Mouse (Mus musculus): ENCODE results near the gene Slc23a4.

Slc23a4 gene

GRCm38 (mm10) chr6:34951956-34952667 lies 36.1 kb downstream of the Slc23a4 start:
- no peak overlapping the region for H3K4me3 ChIP-seq (replicated peaks; ENCODE audit: low read length)
- peaks cover 63% of the 10 kb centered on the region for H3K27me3 ChIP-seq (ENCODE audit: insufficient read depth, low read length)
- TF ChIP-seq NANOG (IDR thresholded peaks at IDR 0.05; ENCODE audit: borderline replicate concordance, low read length) (no peak), POU5F1 (IDR thresholded peaks at IDR 0.05; ENCODE audit: borderline replicate concordance, low read length) (no peak), CTCF (conservative IDR thresholded peaks at IDR 0.05; ENCODE audit: low read length) (no peak)
- no peaks in the 10 kb centered on the region for H3K36me3 ChIP-seq (ENCODE audit: insufficient read depth, low read length)
- H3K4me1 ChIP-seq (replicated peaks; ENCODE audit: low read depth, low read length) = peaks cover 31% of the 10 kb centered on the region
- H3K9me3 ChIP-seq (ENCODE audit: low read length) = no peaks in the 10 kb centered on the region

DNA sequence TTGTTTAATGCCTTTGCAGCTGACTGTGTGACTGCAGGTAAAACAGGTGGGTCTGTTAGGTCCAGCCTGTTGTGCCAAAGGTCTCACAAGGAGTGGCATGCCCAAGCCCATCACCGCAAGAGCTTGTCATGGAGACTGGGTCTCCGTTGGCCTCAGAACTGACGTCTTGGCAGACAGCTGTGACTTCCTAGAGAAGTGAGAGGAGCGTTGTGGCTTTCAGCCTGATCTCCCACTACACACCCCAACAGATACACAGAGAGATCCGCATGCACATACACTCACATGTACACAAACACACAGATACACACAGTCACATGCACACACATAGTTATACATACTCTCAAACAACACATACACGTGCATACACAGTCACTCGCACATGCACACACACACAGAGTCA lies 36.7 kb downstream of the Slc23a4 start:
- Histone ChIP-seq H3K36me3 (ENCODE audit: insufficient read depth, low read length) (no peaks in the 10 kb centered on the region), H3K4me1 (replicated peaks; ENCODE audit: low read depth, low read length) (peaks cover 31% of the 10 kb centered on the region), H3K9me3 (ENCODE audit: low read length) (no peaks in the 10 kb centered on the region), H3K4me3 (replicated peaks; ENCODE audit: low read length) (no peak overlapping the region), H3K27me3 (ENCODE audit: insufficient read depth, low read length) (peaks cover 65% of the 10 kb centered on the region)
- TF ChIP-seq POU5F1 (IDR thresholded peaks at IDR 0.05; ENCODE audit: borderline replicate concordance, low read length) (no peak), CTCF (conservative IDR thresholded peaks at IDR 0.05; ENCODE audit: low read length) (no peak), NANOG (IDR thresholded peaks at IDR 0.05; ENCODE audit: borderline replicate concordance, low read length) (no peak)

- Histone ChIP-seq H3K4me3 (replicated peaks; ENCODE audit: low read length) (peak overlapping the region; percentile 65), H3K27me3 (ENCODE audit: insufficient read depth, low read length) (peaks cover 74% of the 10 kb centered on the region), H3K36me3 (ENCODE audit: insufficient read depth, low read length) (no peaks in the 10 kb centered on the region), H3K4me1 (replicated peaks; ENCODE audit: low read depth, low read length) (peaks cover 30% of the 10 kb centered on the region), H3K9me3 (ENCODE audit: low read length) (no peaks in the 10 kb centered on the region)
- TF ChIP-seq NANOG (IDR thresholded peaks at IDR 0.05; ENCODE audit: borderline replicate concordance, low read length) (no peak), POU5F1 (IDR thresholded peaks at IDR 0.05; ENCODE audit: borderline replicate concordance, low read length) (no peak)
Observed at GRCm38 (mm10) chr6:34948461-34948860, 39.7 kb downstream of the Slc23a4 start.

GRCm38 (mm10) chr6:34946486-34947079 lies 41.6 kb downstream of the Slc23a4 start:
- peaks cover 46% of the 10 kb centered on the region for H3K4me1 ChIP-seq (replicated peaks; ENCODE audit: low read depth, low read length)
- no peaks in the 10 kb centered on the region for H3K36me3 ChIP-seq (ENCODE audit: insufficient read depth, low read length)
- no peaks in the 10 kb centered on the region for H3K9me3 ChIP-seq (ENCODE audit: low read length)
- TF ChIP-seq NANOG (IDR thresholded peaks at IDR 0.05; ENCODE audit: borderline replicate concordance, low read length) (no peak), POU5F1 (IDR thresholded peaks at IDR 0.05; ENCODE audit: borderline replicate concordance, low read length) (no peak), CTCF (conservative IDR thresholded peaks at IDR 0.05; ENCODE audit: low read length) (no peak)
- H3K27me3 ChIP-seq (ENCODE audit: insufficient read depth, low read length) = peaks cover 69% of the 10 kb centered on the region
- H3K4me3 ChIP-seq (replicated peaks; ENCODE audit: low read length) = no peak overlapping the region

- no peaks in the 10 kb centered on the region for H3K36me3 ChIP-seq (ENCODE audit: insufficient read depth, low read length)
- TF ChIP-seq POU5F1 (IDR thresholded peaks at IDR 0.05; ENCODE audit: borderline replicate concordance, low read length) (no peak), CTCF (conservative IDR thresholded peaks at IDR 0.05; ENCODE audit: low read length) (no peak), NANOG (IDR thresholded peaks at IDR 0.05; ENCODE audit: borderline replicate concordance, low read length) (no peak)
Observed at GRCm38 (mm10) chr6:34943499-34943898, 44.7 kb downstream of the Slc23a4 start.

DNA sequence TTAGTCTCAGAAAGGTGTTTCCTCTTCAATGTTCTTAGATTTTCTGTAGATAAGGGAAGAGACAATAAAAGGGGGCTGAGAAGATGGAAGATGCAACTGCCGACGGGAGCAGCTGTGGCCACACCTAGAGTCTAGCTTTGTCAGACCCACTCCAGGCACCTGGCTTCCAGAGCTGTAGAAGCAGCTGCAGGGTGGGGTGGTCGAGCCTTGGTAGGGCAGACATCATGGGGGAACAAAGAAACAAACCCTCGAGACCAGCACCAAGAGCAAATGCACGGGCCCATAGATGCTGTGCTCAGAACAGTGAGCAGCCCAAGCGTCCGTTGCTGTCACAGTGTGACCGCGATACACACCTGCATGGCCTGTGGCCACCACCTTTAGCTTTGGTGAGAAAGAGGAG lies 45.8 kb downstream of the Slc23a4 start:
- Histone ChIP-seq H3K9me3 (ENCODE audit: low read length) (no peaks in the 10 kb centered on the region), H3K4me1 (replicated peaks; ENCODE audit: low read depth, low read length) (peaks cover 58% of the 10 kb centered on the region), H3K36me3 (ENCODE audit: insufficient read depth, low read length) (no peaks in the 10 kb centered on the region), H3K27me3 (ENCODE audit: insufficient read depth, low read length) (peaks cover 46% of the 10 kb centered on the region), H3K4me3 (replicated peaks; ENCODE audit: low read length) (no peak overlapping the region)
- no peak for TF ChIP-seq CTCF (conservative IDR thresholded peaks at IDR 0.05; ENCODE audit: low read length)
- TF ChIP-seq POU5F1 (IDR thresholded peaks at IDR 0.05; ENCODE audit: borderline replicate concordance, low read length) = no peak
- no peak for TF ChIP-seq NANOG (IDR thresholded peaks at IDR 0.05; ENCODE audit: borderline replicate concordance, low read length)

More at GRCm38 (mm10) chr6:34943499-34943898, 44.7 kb downstream of the Slc23a4 start:
- no peak overlapping the region for H3K4me3 ChIP-seq (replicated peaks; ENCODE audit: low read length)
- H3K27me3 ChIP-seq (ENCODE audit: insufficient read depth, low read length) = peaks cover 50% of the 10 kb centered on the region
- peaks cover 59% of the 10 kb centered on the region for H3K4me1 ChIP-seq (replicated peaks; ENCODE audit: low read depth, low read length)
- no peaks in the 10 kb centered on the region for H3K9me3 ChIP-seq (ENCODE audit: low read length)

DNA sequence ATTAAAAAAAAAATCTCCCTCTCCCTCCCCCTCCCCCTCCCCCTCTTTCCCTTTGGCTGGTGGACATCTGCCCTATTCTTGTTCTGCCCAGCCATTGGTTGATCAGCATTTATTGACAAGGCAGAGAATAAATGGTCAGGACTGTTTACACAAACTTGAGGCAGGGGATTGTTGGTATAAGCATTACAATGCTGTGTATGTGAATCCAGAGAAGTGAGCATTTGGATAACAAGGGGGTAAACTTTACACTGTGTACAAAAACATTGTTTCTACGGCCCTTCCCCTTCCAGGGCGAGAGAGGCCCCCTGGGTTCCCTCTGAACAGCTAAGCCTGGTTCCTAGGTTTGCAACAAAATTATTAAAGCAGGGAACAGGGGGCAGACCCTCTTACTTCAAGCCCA lies 46.7 kb downstream of the Slc23a4 start:
- Histone ChIP-seq H3K36me3 (ENCODE audit: insufficient read depth, low read length) (no peaks in the 10 kb centered on the region), H3K9me3 (ENCODE audit: low read length) (no peaks in the 10 kb centered on the region), H3K4me3 (replicated peaks; ENCODE audit: low read length) (no peak overlapping the region), H3K4me1 (replicated peaks; ENCODE audit: low read depth, low read length) (peaks cover 58% of the 10 kb centered on the region), H3K27me3 (ENCODE audit: insufficient read depth, low read length) (peaks cover 43% of the 10 kb centered on the region)
- no peak for TF ChIP-seq CTCF (conservative IDR thresholded peaks at IDR 0.05; ENCODE audit: low read length)
- TF ChIP-seq NANOG (IDR thresholded peaks at IDR 0.05; ENCODE audit: borderline replicate concordance, low read length) = no peak
- no peak for TF ChIP-seq POU5F1 (IDR thresholded peaks at IDR 0.05; ENCODE audit: borderline replicate concordance, low read length)

DNA sequence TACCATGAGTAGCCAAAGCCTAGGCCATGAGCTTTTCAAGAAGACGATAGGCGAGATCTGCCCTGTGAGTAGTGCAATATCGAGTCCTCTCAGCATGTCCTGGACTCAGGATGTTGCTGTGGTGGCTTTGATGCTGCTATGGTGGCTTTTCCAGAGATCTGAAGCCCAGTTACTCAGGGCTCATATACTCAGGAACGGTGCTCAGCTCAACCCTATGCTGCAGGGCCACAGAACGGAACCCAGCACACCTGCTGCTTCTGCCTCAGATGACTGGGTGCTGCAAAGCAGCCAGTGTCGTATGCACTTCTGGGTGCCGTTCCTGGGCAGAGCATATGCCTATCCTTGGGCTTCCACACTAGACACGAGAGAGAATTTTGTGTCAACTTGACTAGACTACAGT lies 48.8 kb downstream of the Slc23a4 start:
- peaks cover 25% of the 10 kb centered on the region for H3K27me3 ChIP-seq (ENCODE audit: insufficient read depth, low read length)
- no peak for TF ChIP-seq CTCF (conservative IDR thresholded peaks at IDR 0.05; ENCODE audit: low read length)
- H3K36me3 ChIP-seq (ENCODE audit: insufficient read depth, low read length) = no peaks in the 10 kb centered on the region
- H3K9me3 ChIP-seq (ENCODE audit: low read length) = no peaks in the 10 kb centered on the region
- no peak overlapping the region for H3K4me3 ChIP-seq (replicated peaks; ENCODE audit: low read length)
- H3K4me1 ChIP-seq (replicated peaks; ENCODE audit: low read depth, low read length) = peaks cover 52% of the 10 kb centered on the region

- H3K27me3 ChIP-seq (ENCODE audit: insufficient read depth, low read length) = peaks cover 19% of the 10 kb centered on the region
- H3K4me3 ChIP-seq (replicated peaks; ENCODE audit: low read length) = no peak overlapping the region
- H3K4me1 ChIP-seq (replicated peaks; ENCODE audit: low read depth, low read length) = peaks cover 47% of the 10 kb centered on the region
- H3K36me3 ChIP-seq (ENCODE audit: insufficient read depth, low read length) = no peaks in the 10 kb centered on the region
- H3K9me3 ChIP-seq (ENCODE audit: low read length) = no peaks in the 10 kb centered on the region
- TF ChIP-seq NANOG (IDR thresholded peaks at IDR 0.05; ENCODE audit: borderline replicate concordance, low read length) (no peak), CTCF (conservative IDR thresholded peaks at IDR 0.05; ENCODE audit: low read length) (no peak), POU5F1 (IDR thresholded peaks at IDR 0.05; ENCODE audit: borderline replicate concordance, low read length) (no peak)
Observed at GRCm38 (mm10) chr6:34938929-34939325, 49.3 kb downstream of the Slc23a4 start.
